Mouse (Mus musculus) ovary, adult 18-20 months (tissue): ENCODE results near the gene Olfr819.
"Not testable (repeated sequence)": the region's sequence is repeated elsewhere in the genome, so short reads cannot be mapped to it uniquely, and the experiment has no call there.

Source experiments
- DNase-seq: peaks from one replicate; pipeline ENCODE4 v3.0.0; 2022; ENCODE audit warnings: low spot score, mixed read lengths

Olfr819 gene

GRCm38 (mm10) chr10:129967166-129967565 is at the start of gene Olfr819:
Gene Olfr819 (minus strand): TSS chr10:129967266.
- not testable (repeated sequence) for DNase-seq

DNA sequence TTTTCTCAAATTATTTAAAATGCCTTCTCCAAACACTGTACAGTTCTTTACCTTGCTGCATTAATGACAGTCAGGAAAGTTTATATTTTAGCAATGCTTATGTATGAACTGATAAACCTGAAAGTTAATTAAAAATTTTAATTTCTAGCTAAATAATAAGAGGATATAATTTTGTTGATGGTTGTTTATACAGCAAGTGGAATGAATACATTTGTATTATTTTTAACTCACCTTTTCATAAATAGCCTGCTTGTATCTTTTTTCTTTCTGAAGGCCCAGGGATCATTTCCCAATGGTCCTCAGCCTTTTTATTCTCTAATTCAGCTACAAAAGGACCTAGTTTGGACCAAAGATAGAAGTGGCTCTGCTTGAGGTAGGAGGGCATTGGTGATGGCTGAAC is 45.3 kb upstream of the Olfr819 start, which contains the start of gene Olfr820:
Gene Olfr820 (plus strand): TSS at position 301 of the 400 bp plus-strand sequence.
- DNase-seq: no peak

DNA sequence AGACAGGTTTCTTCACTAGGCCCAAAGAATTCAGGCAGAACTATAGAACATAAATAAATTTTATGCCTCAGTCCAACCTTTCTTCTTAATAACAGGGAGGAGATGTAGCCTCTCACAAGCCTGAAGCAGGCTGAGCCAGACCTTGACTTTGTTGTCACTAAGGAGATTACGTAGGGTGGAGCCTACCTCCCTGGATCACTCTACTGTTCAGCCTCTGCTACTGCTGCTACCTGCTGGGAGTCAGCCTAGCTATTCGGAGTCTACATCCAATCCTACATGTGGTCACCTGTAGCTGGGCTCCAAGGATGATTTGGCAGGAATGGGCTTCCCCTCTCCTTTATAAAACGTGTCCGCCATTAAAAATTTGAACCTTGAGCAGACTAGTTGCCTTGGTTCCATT is 38.3 kb upstream of the Olfr819 start:
- DNase-seq: not testable (repeated sequence)

GRCm38 (mm10) chr10:130004104-130004503 is 37.0 kb upstream of the Olfr819 start:
- not testable (repeated sequence) for DNase-seq

- DNase-seq: not testable (repeated sequence)
These were observed 17.9 kb upstream of the Olfr819 start, which contains the start of gene Gm10310 for GRCm38 (mm10) chr10:129984962-129985361. Gene Gm10310 (minus strand): TSS chr10:129985062.

- not testable (repeated sequence) for DNase-seq
These were observed 14.8 kb upstream of the Olfr819 start for GRCm38 (mm10) chr10:129981867-129982266.

GRCm38 (mm10) chr10:129976040-129976439 is 9.0 kb upstream of the Olfr819 start, which contains the start of gene Olfr247:
Gene Olfr247 (minus strand): TSS chr10:129976140.
- DNase-seq: not testable (repeated sequence)

DNA sequence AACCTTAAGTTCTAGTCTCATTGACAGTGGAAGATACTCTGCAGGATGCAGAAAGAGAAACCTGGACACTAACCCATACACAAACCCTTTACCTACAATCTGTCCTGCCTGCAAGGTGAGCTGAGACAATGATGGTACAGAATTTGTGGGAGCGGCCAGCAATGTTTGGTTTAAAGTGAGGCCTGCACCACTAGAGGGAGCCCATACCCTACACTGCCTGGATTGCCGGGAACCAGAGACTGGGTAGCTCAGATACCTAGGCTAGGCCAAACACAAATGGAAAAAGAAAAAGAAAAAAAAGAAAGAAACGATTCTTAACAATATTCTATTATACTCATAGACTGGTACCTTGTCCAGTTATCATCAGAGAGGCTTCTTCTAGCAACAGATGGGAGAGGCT is 5.9 kb upstream of the Olfr819 start:
- DNase-seq: not testable (repeated sequence)

GRCm38 (mm10) chr10:129966232-129966631 is 834 bp downstream of the Olfr819 start:
- not testable (repeated sequence) for DNase-seq

DNA sequence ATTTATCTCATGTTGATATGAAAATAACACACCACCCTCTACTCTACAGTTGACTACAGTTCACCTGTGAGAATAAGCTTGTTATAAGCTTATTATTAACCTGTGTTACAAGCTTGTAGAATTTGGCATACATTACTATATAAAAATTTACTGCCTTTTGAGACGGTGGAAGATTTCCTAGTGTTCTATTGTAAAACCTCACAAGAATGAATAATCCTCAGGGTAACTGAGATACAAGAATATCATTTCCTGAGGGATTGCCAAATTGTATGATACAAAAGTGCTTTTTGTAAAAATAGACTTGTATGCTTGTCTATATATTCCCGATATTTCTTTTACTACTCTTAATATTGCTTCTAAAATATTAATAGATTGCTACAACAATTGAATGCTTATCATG is 18.1 kb downstream of the Olfr819 start, which contains the start of gene Olfr818:
Gene Olfr818 (minus strand): TSS at position 101 of the 400 bp plus-strand sequence.
- DNase-seq: no peak

DNA sequence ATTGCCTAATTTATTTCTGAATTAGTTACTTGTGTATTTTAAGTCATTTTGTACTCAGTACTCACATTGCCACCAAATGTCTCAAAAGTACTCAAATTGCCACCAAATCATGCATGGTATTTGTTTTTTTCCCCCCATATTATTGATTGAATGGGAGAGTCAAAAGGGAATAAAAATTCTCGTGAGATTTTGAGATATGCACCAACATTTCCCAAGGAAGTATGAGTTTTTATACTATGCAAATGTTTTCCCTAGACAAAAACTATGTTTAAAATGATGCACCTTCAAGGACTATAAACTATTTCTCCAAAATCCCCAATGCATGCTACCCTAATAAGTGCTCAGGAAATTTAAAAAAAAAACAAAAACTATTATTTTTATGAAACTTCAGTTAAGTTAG is 51.6 kb downstream of the Olfr819 start, which contains the start of gene Olfr816:
Gene Olfr816 (minus strand): TSS at position 101 of the 400 bp plus-strand sequence.
- DNase-seq: no peak
